Comparison of ENCODE assay signal across 22 mouse cellular contexts in the genomic region with DNA sequence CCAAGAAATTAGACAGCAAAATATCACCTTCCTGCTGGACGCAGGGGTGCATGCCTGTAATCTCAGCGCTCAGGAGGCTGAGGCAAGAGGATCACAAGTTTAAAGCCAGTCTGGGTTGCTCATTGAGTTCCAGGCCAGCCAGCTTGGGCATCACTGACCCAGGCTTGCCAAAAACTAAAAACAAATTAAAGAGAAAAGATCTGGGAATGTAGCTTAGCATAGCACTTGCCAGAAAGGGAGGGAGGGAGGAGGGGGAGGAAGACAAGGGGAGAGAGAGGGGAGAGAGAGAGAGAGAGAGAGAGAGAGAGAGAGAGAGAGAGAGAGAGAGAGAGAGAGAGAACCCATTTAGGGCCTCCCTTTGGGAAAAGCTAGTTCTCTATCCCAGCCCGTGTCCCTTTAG.
DNase-seq lines count a peak whose midpoint lies in the region; ATAC-seq lines count a peak whose summit lies in the region.
"Had no signal": no experiment of that assay in that cellular context is flagged by ENCODE, and none has a peak within 500 bp of the region (broad histone marks: within the 10 kb centered on the region; RNA-seq: fewer than 3 reads in every experiment).

No protein-coding gene starts in this region.

- H3K36me3 ChIP-seq in kidney, embryonic 15.5 days, result no peaks in the 10 kb centered on the region
- no peaks in the 10 kb centered on the region for H3K36me3 ChIP-seq in forebrain, embryonic 11.5 days (ENCODE audit: control insufficient read depth, insufficient read depth, low read length)
- H3K36me3 ChIP-seq in hindbrain, embryonic 12.5 days, result no peaks in the 10 kb centered on the region
- H3K36me3 ChIP-seq in midbrain, embryonic 16.5 days (ENCODE audit: control insufficient read depth, insufficient read depth, low read length), result no peaks in the 10 kb centered on the region
- H3K36me3 ChIP-seq: embryonic facial prominence, embryonic 10.5 days; G1E; heart, embryonic 13.5 days; intestine, embryonic 15.5 days; limb, embryonic 15.5 days; liver, embryonic 15.5 days had no signal

- H3K4me3 ChIP-seq in kidney, embryonic 15.5 days (replicated peaks), result no peak overlapping the region
- no peak overlapping the region for H3K4me3 ChIP-seq in forebrain, embryonic 11.5 days (ENCODE audit: low read depth, low read length)
- no peak overlapping the region for H3K4me3 ChIP-seq in hindbrain, embryonic 12.5 days
- no peak overlapping the region for H3K4me3 ChIP-seq in midbrain, embryonic 16.5 days (ENCODE audit: low read depth, low read length)
- H3K4me3 ChIP-seq: embryonic facial prominence, embryonic 10.5 days; heart, embryonic 13.5 days; intestine, embryonic 15.5 days; limb, embryonic 15.5 days; liver, embryonic 15.5 days had no signal

- no peaks in the 10 kb centered on the region; the same call in 1 of the 2 replicates for H3K9me3 ChIP-seq in kidney, embryonic 15.5 days (replicated peaks)
- no peaks in the 10 kb centered on the region for H3K9me3 ChIP-seq in forebrain, embryonic 11.5 days (ENCODE audit: control insufficient read depth, low read length)
- H3K9me3 ChIP-seq in hindbrain, embryonic 12.5 days (replicated peaks), result no peaks in the 10 kb centered on the region
- H3K9me3 ChIP-seq in midbrain, embryonic 16.5 days (replicated peaks; ENCODE audit: control insufficient read depth, low read length, poor library complexity, severe bottlenecking), result no peaks in the 10 kb centered on the region
- H3K9me3 ChIP-seq: embryonic facial prominence, embryonic 10.5 days; intestine, embryonic 15.5 days; limb, embryonic 15.5 days; liver, embryonic 15.5 days had no signal

- H3K27me3 ChIP-seq in kidney, embryonic 15.5 days, result peaks cover 13% of the 10 kb centered on the region
- H3K27me3 ChIP-seq in forebrain, embryonic 11.5 days (ENCODE audit: control insufficient read depth, insufficient read depth, low read length), result peaks cover 2% of the 10 kb centered on the region; the same call in 1 of the 2 replicates
- H3K27me3 ChIP-seq in hindbrain, embryonic 12.5 days, result peaks cover 5% of the 10 kb centered on the region
- H3K27me3 ChIP-seq in midbrain, embryonic 16.5 days (ENCODE audit: control insufficient read depth, insufficient read depth, low read depth, low read length), result no peaks in the 10 kb centered on the region
- H3K27me3 ChIP-seq: liver, embryonic 15.5 days had no signal

- no peak for DNase-seq in kidney, adult 11 months
- no peak for DNase-seq in forebrain, embryonic 11.5 days (ENCODE audit: low spot score)
- DNase-seq in heart, adult 8-10 months (ENCODE audit: low spot score), result no peak
- no peak for DNase-seq in layer of hippocampus, adult 9-10 months (ENCODE audit: low spot score)
- DNase-seq in right cerebral cortex, postnatal 25 days, result no peak
- DNase-seq: adrenal gland, postnatal 36 days; cerebellum, adult 2 months; gastrocnemius, postnatal 10 days; heart, adult 11 months; layer of hippocampus, postnatal 36 days; thymus, postnatal 25 days had no signal

- peaks cover 31% of the 10 kb centered on the region for H3K4me1 ChIP-seq in kidney, embryonic 15.5 days
- H3K4me1 ChIP-seq in forebrain, embryonic 11.5 days (replicated peaks; ENCODE audit: control insufficient read depth, insufficient read depth, low read length), result peaks cover 30% of the 10 kb centered on the region
- H3K4me1 ChIP-seq in hindbrain, embryonic 12.5 days, result peaks cover 53% of the 10 kb centered on the region
- H3K4me1 ChIP-seq in midbrain, embryonic 16.5 days (ENCODE audit: control insufficient read depth, insufficient read depth, low read length), result peaks cover 36% of the 10 kb centered on the region
- H3K4me1 ChIP-seq: heart, embryonic 13.5 days; intestine, embryonic 15.5 days; liver, embryonic 15.5 days had no signal

- 67% methylated on average over 3 of the region's 3 CpGs for WGBS in kidney, embryonic 15.5 days
- WGBS in forebrain, embryonic 11.5 days, result 70% methylated on average over 3 of the region's 3 CpGs
- WGBS in hindbrain, embryonic 12.5 days, result 49% methylated on average over 3 of the region's 3 CpGs
- 48% methylated on average over 3 of the region's 3 CpGs for WGBS in midbrain, embryonic 16.5 days

- peak overlapping the region; percentile 85; the same call in 1 of the 2 replicates for H3K27ac ChIP-seq in kidney, embryonic 15.5 days
- peak overlapping the region; percentile 68 for H3K27ac ChIP-seq in forebrain, embryonic 11.5 days (ENCODE audit: low read depth, low read length)
- H3K27ac ChIP-seq in hindbrain, embryonic 12.5 days, result peak overlapping the region; percentile 79
- peak overlapping the region; percentile 48; the same call in 1 of the 2 replicates for H3K27ac ChIP-seq in midbrain, embryonic 16.5 days (ENCODE audit: low read length)
- H3K27ac ChIP-seq: embryonic facial prominence, embryonic 10.5 days; heart, embryonic 13.5 days; intestine, embryonic 15.5 days; kidney, postnatal 0 days; limb, embryonic 15.5 days; liver, embryonic 15.5 days had no signal

- no peak for ATAC-seq in kidney, embryonic 15.5 days (replicated peaks; ENCODE audit: low FRiP score)
- ATAC-seq in forebrain, embryonic 11.5 days (replicated peaks; ENCODE audit: low FRiP score), result no peak
- no peak for ATAC-seq in hindbrain, embryonic 12.5 days (ENCODE audit: low FRiP score)
- no peak for ATAC-seq in midbrain, embryonic 16.5 days
- ATAC-seq: activated CD4-positive, CD25-positive, alpha-beta regulatory T cell, adult 4 months; intestine, embryonic 15.5 days had no signal

- no peak overlapping the region for H3K9ac ChIP-seq in kidney, embryonic 15.5 days
- H3K9ac ChIP-seq in forebrain, embryonic 11.5 days (ENCODE audit: low read length), result no peak overlapping the region
- no peak overlapping the region for H3K9ac ChIP-seq in hindbrain, embryonic 12.5 days
- no peak overlapping the region for H3K9ac ChIP-seq in midbrain, embryonic 16.5 days (ENCODE audit: low read depth, low read length)
- H3K9ac ChIP-seq: heart, embryonic 13.5 days; intestine, embryonic 15.5 days; limb, embryonic 15.5 days; liver, embryonic 15.5 days had no signal

- H3K4me2 ChIP-seq in kidney, embryonic 15.5 days, result 0 out of 2 replicates have a peak overlapping the region, but pooled peaks have one; percentile 45
- no peak overlapping the region for H3K4me2 ChIP-seq in forebrain, embryonic 11.5 days (ENCODE audit: low read depth, low read length, severe bottlenecking)
- no peak overlapping the region for H3K4me2 ChIP-seq in hindbrain, embryonic 12.5 days (replicated peaks)
- no peak overlapping the region for H3K4me2 ChIP-seq in midbrain, embryonic 16.5 days (ENCODE audit: low read length)
- H3K4me2 ChIP-seq: heart, embryonic 13.5 days; intestine, embryonic 15.5 days; limb, embryonic 15.5 days; liver, embryonic 15.5 days had no signal
